Mouse (Mus musculus) intestine, embryonic 16.5 days (tissue): ENCODE results near the gene Ddx11. TPM values are rescaled to one million over a fixed set of nuclear protein-coding genes. Genes with fewer than 3 reads are reported as not detected.
"Not testable (repeated sequence)": the region's sequence is repeated elsewhere in the genome, so short reads cannot be mapped to it uniquely, and the experiment has no call there.

Experiments used
- ATAC-seq: fragments of 200-750 bp; cut with Nextera tagmentation; 2 replicates; pipeline ENCODE4 v1.8.0; 2017; ENCODE audit warnings: moderate TSS enrichment, moderate library complexity
- H3K27ac ChIP-seq: fragments of 300-500 bp; sonication (generic); 2 replicates; pipeline ENCODE4 v1.5.1; 2014; ENCODE audit warnings: mild to moderate bottlenecking, low read length
- H3K27me3 ChIP-seq: fragments of 300-500 bp; sonication (generic); replicated peaks from 2 replicates; pipeline ENCODE4 v1.6.1; 2014; ENCODE audit warnings: low read length, control low read depth, mixed read lengths; ENCODE audit not compliant: control insufficient read depth, insufficient read depth
- H3K36me3 ChIP-seq: fragments of 300-500 bp; sonication (generic); 2 replicates; pipeline ENCODE4 v1.6.1; 2014; ENCODE audit warnings: low read length, control low read depth; ENCODE audit not compliant: control insufficient read depth, insufficient read depth
- H3K4me1 ChIP-seq: fragments of 300-500 bp; sonication (generic); 2 replicates; pipeline ENCODE4 v1.6.1; 2014; ENCODE audit warnings: low read length, control low read depth, mixed read lengths; ENCODE audit not compliant: control insufficient read depth, insufficient read depth
- H3K4me2 ChIP-seq: fragments of 300-500 bp; sonication (generic); 2 replicates; pipeline ENCODE4 v1.6.1; 2014; ENCODE audit warnings: low read depth, low read length, control low read depth
- H3K4me3 ChIP-seq: fragments of 300-500 bp; sonication (generic); 2 replicates; pipeline ENCODE4 v1.5.1; 2014; ENCODE audit warnings: mild to moderate bottlenecking, low read length
- H3K9ac ChIP-seq: fragments of 300-500 bp; sonication (generic); 2 replicates; pipeline ENCODE4 v1.6.1; 2014; ENCODE audit warnings: low read depth, low read length
- H3K9me3 ChIP-seq: fragments of 300-500 bp; sonication (generic); 2 replicates; pipeline ENCODE4 v1.6.1; 2016; ENCODE audit warnings: low read length, control low read depth; ENCODE audit not compliant: control insufficient read depth
- whole genome bisulfite sequencing: fragments of 180-500 bp; shearing (Covaris S2); extraction: QIAGEN DNeasy Blood & Tissue Kit; methylation state at CpG from one replicate; pipeline ENCODE4 v1.1.7; 2014; 5-methylcytosine and 5-hydroxymethylcytosine counted together
- polyA plus RNA-seq: library from polyadenylated mRNA; unstranded; fragments of >200 nt; fragmentation: Nextera tagmentation; extraction: Ambion mirVana; gene quantifications from 2 replicates; pipeline ENCODE4 v1.2.1, GENCODE M21; 2015

The Ddx11 gene
- polyA plus RNA-seq, 1 experiment from 2014 or later: 12.9 TPM

DNA sequence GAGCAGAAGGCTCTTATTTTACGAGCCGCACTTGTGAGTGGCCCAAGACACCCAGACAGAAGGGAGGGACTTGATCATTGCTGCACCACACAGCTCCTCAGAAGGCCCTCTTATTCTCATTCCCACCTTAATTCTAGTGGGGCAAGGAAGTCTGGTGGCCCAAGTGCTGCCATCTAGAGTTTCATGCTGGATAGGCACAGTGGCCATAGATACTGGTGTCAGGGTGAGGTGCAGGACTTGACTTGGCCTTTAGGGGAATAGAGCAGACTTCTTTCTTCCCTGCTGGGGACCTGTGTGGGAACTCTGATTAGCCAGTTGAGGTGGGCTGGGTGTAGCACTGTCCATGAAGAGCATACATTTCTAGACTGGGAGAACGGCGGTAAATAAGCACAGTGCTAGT is 7.9 kb downstream of the Ddx11 start:
- ATAC-seq: 0 out of 2 replicates have a peak, but pooled peaks have one; percentile 42
- H3K36me3 ChIP-seq: peaks cover 38% of the 10 kb centered on the region
- no peaks in the 10 kb centered on the region for H3K9me3 ChIP-seq
- no peaks in the 10 kb centered on the region for H3K27me3 ChIP-seq
- H3K27ac ChIP-seq: no peak overlapping the region
- 95% methylated on average over 4 of the region's 4 CpGs for WGBS
- no peak overlapping the region for H3K4me2 ChIP-seq
- H3K4me3 ChIP-seq: no peak overlapping the region
- H3K9ac ChIP-seq: no peak overlapping the region
- H3K4me1 ChIP-seq: no peaks in the 10 kb centered on the region

DNA sequence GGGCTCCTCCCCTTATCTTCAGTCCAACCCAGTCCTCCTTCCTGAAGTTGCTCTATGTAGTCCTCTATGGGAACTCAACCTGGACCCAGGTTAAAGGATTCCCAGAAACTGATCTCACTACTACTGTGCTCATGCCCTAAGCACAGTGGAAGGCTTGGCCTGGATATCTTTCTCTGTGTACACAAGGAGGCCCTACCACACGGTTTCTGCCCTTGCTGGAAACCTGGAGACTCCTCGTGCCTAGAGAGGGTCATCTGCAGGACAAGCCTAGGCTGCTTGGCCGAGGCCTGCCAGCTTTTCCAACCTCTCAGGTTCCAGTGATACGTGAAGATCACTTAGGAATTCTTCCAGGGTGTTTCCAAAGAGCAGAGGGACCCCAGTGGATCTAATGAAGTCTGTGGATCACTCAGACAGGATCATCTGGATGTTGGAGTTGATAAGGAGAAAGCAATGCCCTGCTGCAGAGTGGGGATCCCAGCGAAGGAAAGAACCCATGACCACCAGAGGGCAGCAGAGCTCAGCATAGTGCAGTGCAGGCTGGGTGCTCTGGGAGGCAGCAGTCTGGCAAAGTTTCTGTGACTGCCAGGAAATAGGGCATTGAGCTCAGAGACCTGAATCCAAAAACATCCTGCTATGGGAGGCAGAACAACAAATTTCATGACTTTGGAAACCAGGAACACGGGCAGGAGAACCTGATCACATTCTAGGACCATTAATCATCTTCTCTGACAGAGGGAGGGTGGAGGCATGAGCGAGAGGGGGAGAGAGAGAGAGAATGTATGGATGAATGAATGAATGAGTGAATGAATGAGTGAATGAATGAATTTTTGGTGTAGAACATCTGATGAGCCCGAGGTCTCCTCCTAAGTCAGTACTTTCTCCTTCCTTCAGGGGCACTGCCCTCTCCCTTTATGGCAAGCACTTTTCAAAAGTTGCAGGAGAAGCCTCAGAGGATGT is 29.7 kb downstream of the Ddx11 start:
- H3K36me3 ChIP-seq: peaks cover 13% of the 10 kb centered on the region; the same call in 1 of the 2 replicates
- WGBS: 62% methylated on average over 5 of the region's 8 CpGs
- H3K9me3 ChIP-seq, H3K4me3 ChIP-seq, H3K27me3 ChIP-seq, H3K4me1 ChIP-seq, H3K27ac ChIP-seq, H3K4me2 ChIP-seq, H3K9ac ChIP-seq: not testable (repeated sequence)
- ATAC-seq: peak; percentile 82

DNA sequence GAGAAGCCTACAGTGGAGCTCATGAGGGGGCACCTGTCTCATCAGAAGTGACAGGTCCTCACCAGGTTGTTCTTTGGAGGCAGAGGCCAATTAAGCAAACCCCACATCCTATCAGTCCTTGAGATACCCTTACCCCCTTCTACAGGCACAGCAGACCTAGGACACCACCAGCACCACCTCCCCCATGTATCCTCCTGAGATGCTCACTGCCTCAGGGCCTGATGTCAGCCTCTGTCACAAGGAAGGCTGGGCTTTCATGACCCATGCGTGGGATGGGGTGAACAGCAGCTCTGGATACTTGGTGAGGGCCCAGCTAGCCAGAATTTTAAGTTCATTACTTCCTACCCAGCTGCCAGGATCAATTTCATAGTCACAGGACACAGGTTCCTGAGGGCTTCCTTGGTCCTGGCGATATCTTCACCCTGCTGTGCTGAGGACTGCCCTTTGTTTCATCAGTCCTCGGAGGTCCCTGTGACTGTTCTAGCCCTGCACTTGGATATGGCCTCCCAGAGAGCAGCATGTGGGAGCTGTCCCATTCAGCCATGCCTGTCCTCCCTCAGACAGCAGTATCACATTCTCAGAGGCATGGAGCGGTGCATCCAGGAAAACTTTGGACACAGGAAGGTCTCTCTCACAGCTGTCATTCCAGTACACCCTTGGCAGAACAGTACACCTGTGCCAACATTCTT is 30.6 kb downstream of the Ddx11 start:
- not testable (repeated sequence) for H3K9ac ChIP-seq, H3K36me3 ChIP-seq, H3K9me3 ChIP-seq, H3K4me3 ChIP-seq, H3K27me3 ChIP-seq, H3K4me1 ChIP-seq, H3K27ac ChIP-seq, H3K4me2 ChIP-seq, ATAC-seq
- WGBS: 89% methylated on average over 4 of the region's 4 CpGs

DNA sequence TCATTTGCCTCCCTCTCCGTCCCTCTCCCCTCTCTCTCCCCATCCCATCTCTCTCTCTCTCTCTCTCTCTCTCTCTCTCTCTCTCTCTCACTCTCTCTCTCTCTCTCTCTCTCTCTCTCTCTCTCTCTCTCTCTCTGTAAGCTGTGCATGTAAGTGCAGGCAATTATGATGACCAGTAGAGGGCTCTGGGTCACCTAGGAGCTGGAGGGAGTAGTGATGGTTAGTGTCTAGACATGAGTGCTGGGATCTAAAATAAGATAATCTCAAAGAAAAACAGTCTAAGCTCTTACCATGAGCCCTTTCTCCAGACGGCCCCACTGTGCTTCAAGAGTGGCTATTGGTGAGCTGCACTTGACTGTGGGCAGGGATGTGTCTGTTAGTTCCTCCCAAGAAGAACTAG is 31.6 kb downstream of the Ddx11 start:
- no peak for ATAC-seq

DNA sequence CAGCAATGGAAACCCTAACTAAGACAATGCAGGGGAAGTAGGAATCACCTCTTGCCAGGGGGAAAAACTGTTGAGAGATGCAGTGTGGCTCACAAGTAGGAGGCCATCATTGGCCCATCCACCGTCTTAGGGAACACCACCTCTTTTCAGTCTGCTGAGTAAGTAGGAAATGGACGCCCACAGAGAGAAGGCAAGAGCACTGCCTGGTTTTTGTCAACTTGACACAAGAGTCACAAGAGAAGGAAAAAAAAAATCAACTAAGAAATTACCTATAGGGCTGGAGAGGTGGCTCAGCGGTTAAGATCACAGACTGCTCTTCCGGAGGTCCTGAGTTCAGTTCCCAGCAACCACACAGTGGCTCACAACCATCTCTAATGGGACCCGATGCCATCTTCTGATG is 35.0 kb downstream of the Ddx11 start:
- Histone ChIP-seq H3K9ac (no peak overlapping the region), H3K36me3 (no peaks in the 10 kb centered on the region), H3K4me1 (no peaks in the 10 kb centered on the region), H3K4me2 (no peak overlapping the region), H3K9me3 (no peaks in the 10 kb centered on the region), H3K27me3 (no peaks in the 10 kb centered on the region), H3K27ac (no peak overlapping the region), H3K4me3 (no peak overlapping the region)
- 84% methylated on average over 5 of the region's 5 CpGs for WGBS
- ATAC-seq: no peak

More for the DNA sequence above, 31.6 kb downstream of the Ddx11 start:
- no peaks in the 10 kb centered on the region for H3K4me1 ChIP-seq
- no peaks in the 10 kb centered on the region for H3K27me3 ChIP-seq
- no peak overlapping the region for H3K27ac ChIP-seq
- WGBS: 72% methylated on average over 2 of the region's 2 CpGs
- peaks cover 10% of the 10 kb centered on the region; the same call in 1 of the 2 replicates for H3K36me3 ChIP-seq
- no peak overlapping the region for H3K4me3 ChIP-seq
- no peak overlapping the region for H3K4me2 ChIP-seq
- H3K9ac ChIP-seq: no peak overlapping the region
- no peaks in the 10 kb centered on the region for H3K9me3 ChIP-seq

DNA sequence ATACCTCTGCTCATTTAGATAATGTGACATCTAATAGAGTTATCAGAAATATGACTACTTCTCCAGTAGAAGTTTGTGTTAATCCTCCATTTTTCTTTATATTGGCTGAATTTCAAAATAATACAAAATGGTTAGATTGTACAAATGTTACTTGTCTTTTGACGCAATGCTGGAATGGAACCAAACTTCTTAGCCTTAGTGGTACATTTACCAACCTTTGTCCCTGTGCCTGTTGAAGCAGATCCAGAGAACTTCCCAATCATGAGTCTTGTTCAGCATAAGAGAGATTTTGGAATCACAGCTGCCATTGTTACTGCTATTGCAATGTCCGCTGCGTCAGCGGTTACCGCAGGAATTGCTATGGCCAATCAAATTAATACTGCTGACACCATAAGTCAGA is 43.8 kb downstream of the Ddx11 start:
- H3K4me1 ChIP-seq, H3K9ac ChIP-seq, H3K36me3 ChIP-seq, ATAC-seq, H3K27ac ChIP-seq, H3K27me3 ChIP-seq, H3K9me3 ChIP-seq, H3K4me3 ChIP-seq, H3K4me2 ChIP-seq: not testable (repeated sequence)
- WGBS: 96% methylated on average over 5 of the region's 5 CpGs

DNA sequence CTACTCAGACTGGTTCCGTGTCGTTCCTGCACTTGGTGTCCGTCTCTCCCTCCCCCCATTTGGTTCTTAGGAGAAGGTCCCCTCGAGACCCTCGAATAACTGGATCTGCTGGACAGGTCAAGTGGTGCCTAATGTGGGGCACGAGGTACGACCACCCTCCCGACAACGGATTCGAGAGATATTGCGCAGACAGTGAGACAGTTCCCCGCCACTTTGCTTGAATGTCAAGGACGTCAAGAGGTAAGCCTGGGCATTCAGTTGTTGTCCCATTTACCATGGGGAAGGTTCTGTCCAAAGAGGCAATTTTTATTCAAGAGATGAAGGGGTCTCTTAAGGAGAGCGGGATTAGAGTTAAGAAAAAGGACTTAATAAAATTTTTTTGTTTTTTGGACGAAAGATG is 47.7 kb downstream of the Ddx11 start:
- H3K4me1 ChIP-seq, H3K9ac ChIP-seq, H3K27ac ChIP-seq, H3K4me2 ChIP-seq, H3K9me3 ChIP-seq, H3K27me3 ChIP-seq, ATAC-seq, H3K4me3 ChIP-seq, H3K36me3 ChIP-seq: not testable (repeated sequence)
- WGBS: 93% methylated on average over 15 of the region's 15 CpGs

DNA sequence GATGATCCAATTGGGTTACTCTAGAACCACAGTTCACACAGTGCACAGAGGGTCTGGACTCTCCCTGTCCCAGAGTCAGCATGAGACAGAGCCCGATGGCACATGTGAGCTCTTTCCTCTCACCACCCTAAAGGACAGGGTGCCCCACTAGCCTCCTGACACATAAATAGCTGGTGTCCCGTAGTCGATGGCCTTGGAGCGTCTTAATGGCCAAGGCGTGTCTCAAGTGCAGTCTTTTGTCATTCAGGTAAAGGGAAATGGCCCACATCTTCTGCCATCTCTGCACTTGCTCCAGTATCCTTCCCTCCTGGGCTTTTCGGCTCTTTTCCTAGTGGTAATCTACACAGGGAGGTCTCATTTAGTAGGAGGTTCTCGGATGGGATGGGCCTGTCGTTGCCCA is 67.3 kb downstream of the Ddx11 start:
- no peaks in the 10 kb centered on the region for H3K36me3 ChIP-seq
- no peak for ATAC-seq
- WGBS: 85% methylated on average over 8 of the region's 8 CpGs
- H3K4me2 ChIP-seq: no peak overlapping the region
- no peaks in the 10 kb centered on the region for H3K27me3 ChIP-seq
- H3K9ac ChIP-seq: no peak overlapping the region
- H3K4me1 ChIP-seq: no peaks in the 10 kb centered on the region
- H3K4me3 ChIP-seq: no peak overlapping the region
- H3K27ac ChIP-seq: no peak overlapping the region
- H3K9me3 ChIP-seq: no peaks in the 10 kb centered on the region

DNA sequence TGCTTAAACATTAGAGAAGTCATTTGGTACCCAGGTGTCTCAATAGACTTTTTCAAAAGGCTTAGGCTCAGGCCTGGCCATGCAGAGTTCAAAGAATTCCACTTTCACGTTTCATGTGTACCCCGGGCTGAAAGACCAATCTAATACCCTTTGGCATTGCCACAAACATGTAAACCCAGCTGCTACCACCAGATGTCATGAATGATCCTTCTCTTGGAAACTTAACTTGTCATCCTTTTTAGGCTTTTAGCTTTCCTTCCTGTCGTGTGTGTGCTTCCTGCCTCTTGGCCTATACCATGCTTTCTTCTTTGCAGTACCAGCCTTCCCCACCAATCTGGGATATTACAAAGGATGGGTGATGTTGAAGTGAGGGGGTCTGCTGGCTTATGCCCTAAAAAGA is 73.7 kb downstream of the Ddx11 start:
- H3K27ac ChIP-seq: no peak overlapping the region
- no peak overlapping the region for H3K4me3 ChIP-seq
- no peaks in the 10 kb centered on the region for H3K36me3 ChIP-seq
- no peaks in the 10 kb centered on the region for H3K4me1 ChIP-seq
- 45% methylated on average over 3 of the region's 3 CpGs for whole genome bisulfite sequencing
- H3K9ac ChIP-seq: no peak overlapping the region
- H3K27me3 ChIP-seq: no peaks in the 10 kb centered on the region
- ATAC-seq: no peak
- no peak overlapping the region for H3K4me2 ChIP-seq
- no peaks in the 10 kb centered on the region for H3K9me3 ChIP-seq
